Mouse (Mus musculus) spleen, adult 2 months (tissue): ENCODE data around the gene Rgs5. TPM values are rescaled to one million over a fixed set of nuclear protein-coding genes. Genes with fewer than 3 reads are reported as not detected.

Experiments used
- DNase-seq, 2 experiments: peaks; one replicate each; pipeline versions ENCODE4 v3.0.0 to v3.0.0-alpha.2; 2012 to 2021; ENCODE audit warnings: low spot score in 2 of 2, low read depth in 1 of 2
- H3K27ac ChIP-seq: fragments of 200-500 bp; 2 replicates; pipeline ENCODE4 v1.5.1; 2012; ENCODE audit warnings: low read length, inconsistent platforms; ENCODE audit not compliant: insufficient read depth
- H3K27me3 ChIP-seq: fragments of 200-500 bp; 2 replicates; pipeline ENCODE4 v1.6.1; 2012; ENCODE audit warnings: mild to moderate bottlenecking, moderate library complexity, low read length, inconsistent platforms; ENCODE audit not compliant: control insufficient read depth, insufficient read depth
- H3K36me3 ChIP-seq: fragments of 200-500 bp; 2 replicates; pipeline ENCODE4 v1.6.1; 2012; ENCODE audit warnings: mild to moderate bottlenecking, low read length, inconsistent platforms; ENCODE audit not compliant: control insufficient read depth, insufficient read depth
- H3K4me1 ChIP-seq: fragments of 200-500 bp; 2 replicates; pipeline ENCODE4 v1.6.1; 2011; ENCODE audit warnings: inconsistent platforms; ENCODE audit not compliant: control insufficient read depth, insufficient read depth, insufficient read length
- H3K4me3 ChIP-seq: fragments of 200-500 bp; 2 replicates; pipeline ENCODE4 v1.5.1; 2011; ENCODE audit warnings: mild to moderate bottlenecking, inconsistent platforms; ENCODE audit not compliant: insufficient read depth, insufficient read length; ENCODE audit errors: extremely low read depth
- CTCF ChIP-seq: fragments of 200-500 bp; IDR thresholded peaks from 2 replicates; pipeline ENCODE4 v1.5.1; 2011; ENCODE audit warnings: mild to moderate bottlenecking, inconsistent platforms; ENCODE audit not compliant: insufficient read depth, insufficient read length, insufficient replicate concordance; ENCODE audit errors: extremely low read depth
- POLR2A ChIP-seq: fragments of 200-500 bp; IDR thresholded peaks from 2 replicates; pipeline ENCODE4 v1.6.1; 2011; ENCODE audit warnings: low read depth, low read length, inconsistent platforms
- WGBS: fragments of 180-500 bp; shearing (Covaris S2); methylation state at CpG from one replicate; pipeline ENCODE4 v1.1.7; 2018; 5-methylcytosine and 5-hydroxymethylcytosine counted together
- polyA plus RNA-seq: library from polyadenylated mRNA; depleted of rRNA; stranded (reverse); fragments of >200 nt; gene quantifications from 2 replicates; pipeline ENCODE4 v1.2.3, GENCODE M21; 2012; rRNA removed

Gene Rgs5
- polyA plus RNA-seq, 1 experiment, result 0.74 TPM

- Histone ChIP-seq H3K27me3 (no peaks in the 10 kb centered on the region), H3K27ac (no peak overlapping the region), H3K4me3 (no peak overlapping the region), H3K4me1 (no peaks in the 10 kb centered on the region), H3K36me3 (no peaks in the 10 kb centered on the region)
- WGBS, result 48% methylated on average over 2 of the region's 2 CpGs
- DNase-seq, result no peak
- no peak for TF ChIP-seq CTCF
- TF ChIP-seq POLR2A, result no peak
Measured at GRCm38 (mm10) chr1:169721836-169722235, 66.5 kb downstream of the Rgs5 start.

GRCm38 (mm10) chr1:169726319-169726718, 71.0 kb downstream of the Rgs5 start:
- WGBS, result 66% methylated on average over 3 of the region's 3 CpGs
- Histone ChIP-seq H3K4me3 (no peak overlapping the region), H3K27ac (no peak overlapping the region), H3K27me3 (no peaks in the 10 kb centered on the region), H3K36me3 (no peaks in the 10 kb centered on the region), H3K4me1 (no peaks in the 10 kb centered on the region)
- DNase-seq, result no peak
- no peak for TF ChIP-seq CTCF
- no peak for TF ChIP-seq POLR2A

GRCm38 (mm10) chr1:169730599-169731100, 75.3 kb downstream of the Rgs5 start:
- TF ChIP-seq POLR2A (no peak), CTCF (no peak)
- 84% methylated on average over 7 of the region's 7 CpGs for WGBS

GRCm38 (mm10) chr1:169736139-169736538, 80.8 kb downstream of the Rgs5 start:
- no peaks in the 10 kb centered on the region for H3K27me3 ChIP-seq
- no peak for TF ChIP-seq POLR2A
- TF ChIP-seq CTCF, result no peak
- no peak overlapping the region for H3K27ac ChIP-seq
- DNase-seq, result no peak
- H3K4me1 ChIP-seq, result no peaks in the 10 kb centered on the region
- no peak overlapping the region for H3K4me3 ChIP-seq
- 74% methylated on average over 6 of the region's 6 CpGs for whole genome bisulfite sequencing
- no peaks in the 10 kb centered on the region for H3K36me3 ChIP-seq

More at GRCm38 (mm10) chr1:169730599-169731100, 75.3 kb downstream of the Rgs5 start:
- no peaks in the 10 kb centered on the region for H3K4me1 ChIP-seq
- no peaks in the 10 kb centered on the region for H3K27me3 ChIP-seq
- no peak overlapping the region for H3K4me3 ChIP-seq
- DNase-seq, result no peak
- no peak overlapping the region for H3K27ac ChIP-seq
- no peaks in the 10 kb centered on the region for H3K36me3 ChIP-seq

- Histone ChIP-seq H3K36me3 (no peaks in the 10 kb centered on the region), H3K4me1 (no peaks in the 10 kb centered on the region), H3K27me3 (no peaks in the 10 kb centered on the region), H3K27ac (no peak overlapping the region), H3K4me3 (no peak overlapping the region)
- WGBS, result 83% methylated on average over 6 of the region's 6 CpGs
- no peak for TF ChIP-seq POLR2A
- no peak for TF ChIP-seq CTCF
- no peak for DNase-seq
Measured at GRCm38 (mm10) chr1:169737231-169737630, 81.9 kb downstream of the Rgs5 start.

- no peaks in the 10 kb centered on the region for H3K4me1 ChIP-seq
- no peaks in the 10 kb centered on the region for H3K36me3 ChIP-seq
- H3K27me3 ChIP-seq, result no peaks in the 10 kb centered on the region
- H3K27ac ChIP-seq, result no peak overlapping the region
- no peak for TF ChIP-seq POLR2A
- TF ChIP-seq CTCF, result no peak
- 87% methylated on average over 5 of the region's 5 CpGs for WGBS
- no peak for DNase-seq
- no peak overlapping the region for H3K4me3 ChIP-seq
Measured at GRCm38 (mm10) chr1:169741147-169741546, 85.8 kb downstream of the Rgs5 start.

Other genes with a start within 250 kb of the Rgs5 start
- gene Nuf2, start 124.0 kb upstream of the Rgs5 start, polyA plus RNA-seq, result 0.99 and 1.4 TPM in 2 replicates
- 0.26 and 0.33 TPM in 2 replicates for gene Rgs4, start 92.1 kb downstream of the Rgs5 start, polyA plus RNA-seq